Mouse (Mus musculus) brown adipose tissue, adult 24 weeks (tissue): ENCODE measurements around the gene Gnat2. TPM values are rescaled to one million over a fixed set of nuclear protein-coding genes. Genes with fewer than 3 reads are reported as not detected.

Experiments used
- H3K27ac ChIP-seq: fragments of 200-500 bp; replicated peaks from 2 replicates; pipeline ENCODE4 v1.5.1; 2012; ENCODE audit warnings: low read depth, mild to moderate bottlenecking, low read length
- H3K4me1 ChIP-seq: fragments of 200-500 bp; 2 replicates; pipeline ENCODE4 v1.6.1; 2012; ENCODE audit warnings: low read length, mixed read lengths; ENCODE audit not compliant: control insufficient read depth, insufficient read depth, insufficient read length
- H3K4me3 ChIP-seq: fragments of 200-500 bp; 2 replicates; pipeline ENCODE4 v1.5.1; 2012; ENCODE audit warnings: low read depth, mild to moderate bottlenecking, low read length, moderate library complexity; ENCODE audit not compliant: insufficient read depth
- polyA plus RNA-seq: library from polyadenylated mRNA; stranded (reverse); fragments of >200 nt; gene quantifications from 2 replicates; pipeline ENCODE4 v1.2.4, GENCODE M21; 2012; ENCODE audit not compliant: missing spikeins, insufficient read depth, insufficient read length

The Gnat2 gene
- polyA plus RNA-seq, 1 experiment, result not detected

DNA sequence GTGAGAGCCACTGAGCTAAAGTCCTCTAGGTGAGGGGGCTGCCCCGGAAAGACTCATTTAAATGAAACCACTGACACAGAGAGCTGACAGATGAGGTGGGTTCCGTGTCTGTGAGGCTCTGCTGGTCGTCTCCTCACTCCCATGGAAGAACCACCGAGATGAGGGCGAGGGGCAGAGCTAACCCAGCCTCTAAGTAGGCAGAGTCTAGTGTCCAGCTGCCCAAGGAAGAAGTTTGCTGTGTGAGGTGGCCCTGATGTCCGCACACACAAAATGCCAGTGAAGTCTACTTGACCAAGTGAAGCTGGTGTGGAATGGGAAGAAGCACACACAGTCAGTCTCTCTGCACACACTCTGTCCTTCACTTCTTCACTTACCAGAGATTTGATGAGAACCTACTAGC is 559 bp upstream of the Gnat2 start:
- no peak overlapping the region for H3K4me3 ChIP-seq
- no peaks in the 10 kb centered on the region for H3K4me1 ChIP-seq
- no peak overlapping the region for H3K27ac ChIP-seq

DNA sequence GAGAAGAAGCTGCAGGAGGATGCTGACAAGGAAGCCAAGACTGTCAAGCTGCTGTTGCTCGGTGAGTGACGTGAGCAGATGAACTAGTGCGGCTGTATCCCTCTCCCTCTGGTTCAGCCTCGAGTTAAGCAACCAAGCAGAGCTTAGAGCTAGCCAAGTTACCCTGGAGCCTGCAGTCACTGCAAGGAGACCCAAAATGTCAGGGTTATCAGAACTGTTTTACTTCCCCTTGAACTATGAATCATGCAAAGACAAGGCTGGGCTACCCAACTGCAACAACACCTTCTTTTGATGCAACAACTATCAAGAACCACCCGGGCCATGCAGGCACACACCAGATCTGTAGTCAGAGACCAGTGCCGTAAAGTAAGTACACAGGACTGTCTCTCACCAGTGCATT is 717 bp downstream of the Gnat2 start:
- Histone ChIP-seq H3K4me1 (no peaks in the 10 kb centered on the region), H3K27ac (no peak overlapping the region), H3K4me3 (no peak overlapping the region)

DNA sequence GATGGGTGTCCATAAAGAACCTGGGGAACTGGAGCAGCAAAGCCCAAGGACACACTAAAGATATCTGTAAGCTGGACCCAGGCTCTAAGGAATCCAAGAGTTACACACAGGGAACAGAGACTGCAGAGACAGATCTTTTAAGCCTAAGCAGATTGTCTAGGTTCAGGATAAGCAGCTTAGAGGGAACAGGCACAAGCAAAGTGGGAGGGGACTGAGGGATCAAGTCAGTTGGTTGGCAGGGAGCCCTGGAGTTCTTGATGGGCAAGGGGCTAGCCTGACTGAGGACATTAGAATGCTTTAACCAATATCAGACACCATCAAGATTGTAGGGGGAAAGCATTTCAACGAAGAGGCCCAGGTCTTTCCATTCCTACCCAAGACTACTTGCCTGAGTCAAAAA is 1.6 kb downstream of the Gnat2 start:
- Histone ChIP-seq H3K27ac (no peak overlapping the region), H3K4me3 (no peak overlapping the region), H3K4me1 (no peaks in the 10 kb centered on the region)

DNA sequence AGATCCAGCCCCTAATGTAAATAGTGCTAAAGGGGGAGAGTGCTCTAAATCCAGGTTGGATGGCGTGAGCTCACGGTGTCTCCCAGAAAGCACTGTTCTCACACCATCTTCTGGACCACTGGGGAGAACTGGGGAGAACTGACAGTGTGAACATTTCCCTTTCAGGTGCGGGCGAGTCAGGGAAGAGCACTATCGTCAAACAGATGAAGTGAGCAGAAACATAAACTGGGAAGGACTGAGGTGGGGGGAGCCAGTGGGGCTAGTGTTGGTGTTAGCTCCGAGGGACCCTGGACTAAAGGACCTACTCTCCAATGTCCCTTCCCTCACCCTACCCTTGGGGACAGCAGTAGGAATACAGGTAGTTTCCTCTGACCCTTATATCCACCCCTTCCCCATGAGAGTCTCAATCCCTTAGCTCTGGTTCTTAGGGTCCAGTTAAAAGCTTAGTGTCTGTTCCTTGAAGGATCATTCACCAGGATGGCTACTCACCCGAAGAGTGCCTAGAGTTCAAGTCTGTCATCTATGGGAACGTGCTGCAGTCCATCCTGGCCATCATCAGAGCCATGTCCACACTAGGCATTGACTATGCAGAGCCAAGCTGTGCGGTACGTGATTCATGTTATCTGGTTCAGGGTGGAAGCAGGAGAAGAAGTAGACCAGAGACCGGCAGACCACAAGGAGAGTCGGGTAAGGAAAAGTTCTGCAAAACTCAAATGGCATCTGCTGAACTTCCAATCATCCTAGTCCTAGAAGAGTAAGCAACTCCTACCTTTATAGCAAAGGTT is 2.6 kb downstream of the Gnat2 start:
- Histone ChIP-seq H3K4me3 (no peak overlapping the region), H3K27ac (no peak overlapping the region), H3K4me1 (no peaks in the 10 kb centered on the region)

DNA sequence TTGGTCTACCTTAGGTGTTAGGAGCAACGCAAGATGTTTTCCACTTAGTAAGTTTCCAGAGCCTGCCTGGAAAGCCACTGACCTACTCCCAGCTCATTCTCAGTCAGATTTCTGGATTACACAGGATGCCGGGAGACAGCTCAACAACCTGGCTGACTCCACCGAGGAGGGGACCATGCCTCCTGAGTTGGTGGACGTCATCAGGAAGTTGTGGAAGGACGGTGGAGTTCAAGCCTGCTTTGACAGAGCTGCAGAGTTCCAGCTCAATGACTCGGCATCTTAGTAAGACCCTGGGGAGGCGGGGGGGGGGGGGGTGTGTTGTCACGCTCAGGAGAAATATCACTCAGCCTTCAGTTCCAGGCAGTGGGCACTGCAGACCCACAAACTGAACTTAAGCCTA is 3.6 kb downstream of the Gnat2 start:
- Histone ChIP-seq H3K4me3 (no peak overlapping the region), H3K4me1 (no peaks in the 10 kb centered on the region), H3K27ac (no peak overlapping the region)

DNA sequence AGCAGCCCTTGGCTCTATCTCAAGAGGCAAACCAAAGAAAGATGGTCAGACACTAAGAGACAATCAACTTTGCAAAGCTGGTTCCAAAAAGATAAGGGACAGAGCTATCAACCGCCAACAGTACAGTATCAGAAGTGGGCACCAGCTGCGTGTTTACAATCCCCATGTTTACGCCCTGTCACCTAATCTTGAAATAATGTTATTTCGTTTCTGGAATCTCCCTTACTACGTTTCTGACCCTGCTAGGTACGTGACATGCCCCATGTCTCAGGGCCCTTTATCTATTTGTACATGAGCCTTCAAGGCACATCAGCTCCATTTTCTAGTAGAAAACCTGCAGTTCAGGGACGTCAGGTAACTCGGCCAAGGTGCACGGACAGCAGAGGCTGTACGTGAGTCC is 4.1 kb downstream of the Gnat2 start:
- Histone ChIP-seq H3K27ac (no peak overlapping the region), H3K4me3 (no peak overlapping the region), H3K4me1 (no peaks in the 10 kb centered on the region)

DNA sequence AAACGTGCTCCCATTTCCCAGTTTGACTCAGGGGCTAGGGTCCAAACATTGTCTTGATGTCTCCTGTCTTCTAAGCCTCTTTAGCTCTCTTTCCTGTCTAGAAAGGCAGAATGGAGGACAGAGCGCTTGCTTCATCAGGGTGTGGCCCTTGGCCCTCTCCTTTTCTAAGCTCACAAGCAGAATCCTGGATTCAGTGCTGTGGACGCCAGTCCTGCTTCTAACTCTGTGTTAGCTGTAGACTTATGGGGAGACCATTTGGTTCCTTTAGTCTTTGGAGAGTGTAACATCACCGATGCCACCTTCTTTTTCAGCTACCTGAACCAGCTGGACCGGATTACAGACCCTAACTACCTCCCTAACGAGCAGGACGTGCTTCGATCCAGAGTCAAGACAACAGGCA is 5.1 kb downstream of the Gnat2 start:
- Histone ChIP-seq H3K4me3 (no peak overlapping the region), H3K4me1 (no peaks in the 10 kb centered on the region), H3K27ac (no peak overlapping the region)

DNA sequence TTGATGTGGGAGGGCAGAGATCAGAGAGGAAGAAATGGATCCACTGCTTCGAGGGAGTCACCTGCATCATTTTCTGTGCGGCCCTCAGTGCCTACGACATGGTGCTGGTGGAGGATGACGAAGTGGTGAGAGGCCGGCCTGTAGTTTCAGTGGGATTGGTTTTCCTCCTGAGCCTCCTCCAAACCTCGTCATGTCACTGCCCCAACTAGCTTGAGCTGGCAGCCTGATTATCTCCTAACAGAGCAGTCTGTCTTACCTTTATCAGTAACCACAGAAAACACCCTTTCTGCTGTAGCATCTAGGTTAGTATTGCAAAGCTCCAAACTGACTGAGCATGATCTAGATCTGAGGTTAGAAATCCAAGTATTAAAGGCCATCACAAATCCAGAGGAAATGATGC is 5.7 kb downstream of the Gnat2 start:
- Histone ChIP-seq H3K27ac (no peak overlapping the region), H3K4me3 (no peak overlapping the region), H3K4me1 (no peaks in the 10 kb centered on the region)

DNA sequence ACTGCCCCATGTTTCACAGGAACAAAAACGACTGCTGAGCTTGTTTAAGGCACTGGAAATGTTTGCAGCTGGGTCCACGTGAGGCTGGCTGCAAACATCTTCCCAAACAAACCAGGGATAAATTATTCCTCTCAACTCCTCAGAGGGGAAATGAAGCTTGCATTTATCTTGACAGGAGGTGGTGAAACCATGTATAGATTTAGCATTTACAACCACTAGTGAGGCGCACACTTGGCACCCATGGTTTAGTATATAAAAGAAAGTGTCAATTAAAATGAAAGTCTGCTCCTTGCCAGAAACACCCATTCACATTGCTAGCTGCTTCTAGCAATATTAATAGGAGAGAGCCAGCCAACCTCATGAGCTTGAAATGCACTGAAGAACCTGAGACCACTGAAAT is 9.0 kb downstream of the Gnat2 start:
- Histone ChIP-seq H3K27ac (no peak overlapping the region), H3K4me3 (no peak overlapping the region), H3K4me1 (no peaks in the 10 kb centered on the region)

DNA sequence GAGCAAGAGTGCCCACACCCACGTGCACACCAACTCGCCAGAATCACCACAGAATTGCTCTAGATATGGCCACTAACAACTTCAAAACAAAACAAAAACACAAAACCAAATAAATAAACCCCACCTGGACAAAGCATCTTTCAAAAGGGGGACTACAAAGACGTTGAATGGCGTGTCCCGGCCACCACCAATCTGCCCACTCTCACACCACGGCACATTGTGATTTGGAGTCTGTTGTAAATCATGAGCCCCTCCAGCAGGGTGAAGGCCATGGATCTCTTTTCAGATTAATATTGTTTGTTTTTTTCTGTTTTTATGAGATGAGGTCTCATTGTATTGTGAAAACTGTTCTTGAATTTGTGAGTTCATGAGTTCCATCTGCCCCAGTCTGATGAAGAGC is 9.5 kb downstream of the Gnat2 start:
- H3K27ac ChIP-seq, result no peak overlapping the region
- no peak overlapping the region for H3K4me3 ChIP-seq
- H3K4me1 ChIP-seq, result no peaks in the 10 kb centered on the region

DNA sequence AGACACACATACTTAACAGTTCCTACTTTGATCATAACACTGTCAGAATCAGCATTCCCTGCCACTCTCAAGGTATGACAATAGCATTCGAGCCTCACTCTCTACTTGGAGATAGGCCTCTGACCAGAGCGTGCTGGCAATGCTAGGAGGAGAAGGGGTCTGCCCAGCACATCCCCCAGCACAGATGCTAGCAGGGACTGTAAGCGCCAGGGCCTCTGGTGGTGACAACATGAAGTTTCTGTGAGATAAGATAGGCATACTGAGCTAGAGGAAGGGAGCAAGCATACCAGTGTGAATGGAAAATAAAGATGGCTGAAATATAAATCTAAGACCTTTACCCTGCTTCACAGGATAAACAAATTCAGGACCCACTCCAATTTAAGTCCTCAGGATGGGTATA is 12.7 kb downstream of the Gnat2 start:
- H3K4me3 ChIP-seq, result no peak overlapping the region
- no peak overlapping the region for H3K27ac ChIP-seq
- H3K4me1 ChIP-seq, result no peaks in the 10 kb centered on the region

DNA sequence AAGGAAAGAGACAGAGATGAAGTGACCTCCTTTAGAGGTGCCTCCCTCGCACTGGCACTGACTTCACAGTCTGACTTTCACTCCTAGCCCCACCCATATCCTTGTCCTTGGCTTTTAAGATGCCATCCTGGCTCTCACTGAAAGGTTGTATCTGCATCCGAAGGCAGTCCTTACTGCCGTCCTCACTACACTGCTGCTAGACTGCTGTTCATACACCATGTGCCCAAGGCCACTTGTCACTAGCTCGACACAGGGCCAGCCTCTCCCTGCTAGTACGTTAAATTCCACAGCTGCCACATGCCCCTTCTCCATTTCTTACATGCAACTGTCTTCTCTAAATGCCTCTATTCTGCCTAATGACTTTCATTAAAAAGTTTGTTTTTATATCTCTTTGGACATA is 18.7 kb downstream of the Gnat2 start:
- Histone ChIP-seq H3K27ac (no peak overlapping the region), H3K4me3 (no peak overlapping the region), H3K4me1 (no peaks in the 10 kb centered on the region)

DNA sequence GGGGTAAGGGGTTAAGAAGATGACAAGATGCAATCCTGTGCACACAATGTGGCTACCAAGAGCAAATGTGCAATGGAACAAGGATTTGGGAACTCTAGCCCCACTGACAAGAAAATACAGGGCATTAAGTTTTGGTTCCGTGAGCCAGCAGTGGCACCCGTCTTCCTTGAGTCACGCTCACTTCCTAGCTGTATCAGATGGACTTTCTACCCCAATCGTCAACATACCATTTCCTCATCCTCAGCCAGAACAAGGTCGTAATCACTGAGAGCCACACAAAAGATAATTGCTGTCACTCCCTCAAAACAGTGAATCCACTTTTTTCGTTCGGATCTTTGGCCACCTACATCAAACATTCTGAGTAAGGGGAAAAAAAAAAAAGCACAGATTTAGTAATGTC is 19.7 kb downstream of the Gnat2 start:
- H3K4me1 ChIP-seq, result no peaks in the 10 kb centered on the region
- H3K27ac ChIP-seq, result no peak overlapping the region
- H3K4me3 ChIP-seq, result no peak overlapping the region

DNA sequence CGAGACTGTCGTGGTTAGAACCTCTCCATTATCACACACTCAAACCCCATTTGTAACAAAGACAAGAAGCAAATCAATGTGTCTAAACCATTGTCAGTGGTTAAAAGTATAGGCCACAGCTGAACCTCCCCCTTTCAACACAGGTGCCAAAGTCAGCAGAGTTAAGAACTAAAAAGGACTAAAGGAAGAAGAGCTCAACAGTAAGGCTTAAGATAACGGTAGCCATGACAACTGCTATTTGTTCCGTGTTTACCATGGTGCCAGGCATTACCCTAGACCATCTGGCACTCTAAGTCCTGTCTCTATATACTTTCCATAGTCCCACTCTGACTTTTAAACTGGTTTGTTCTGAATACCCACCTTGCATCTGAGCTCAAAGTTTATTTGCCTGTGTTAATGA is 20.1 kb downstream of the Gnat2 start:
- Histone ChIP-seq H3K4me3 (no peak overlapping the region), H3K27ac (no peak overlapping the region), H3K4me1 (no peaks in the 10 kb centered on the region)

DNA sequence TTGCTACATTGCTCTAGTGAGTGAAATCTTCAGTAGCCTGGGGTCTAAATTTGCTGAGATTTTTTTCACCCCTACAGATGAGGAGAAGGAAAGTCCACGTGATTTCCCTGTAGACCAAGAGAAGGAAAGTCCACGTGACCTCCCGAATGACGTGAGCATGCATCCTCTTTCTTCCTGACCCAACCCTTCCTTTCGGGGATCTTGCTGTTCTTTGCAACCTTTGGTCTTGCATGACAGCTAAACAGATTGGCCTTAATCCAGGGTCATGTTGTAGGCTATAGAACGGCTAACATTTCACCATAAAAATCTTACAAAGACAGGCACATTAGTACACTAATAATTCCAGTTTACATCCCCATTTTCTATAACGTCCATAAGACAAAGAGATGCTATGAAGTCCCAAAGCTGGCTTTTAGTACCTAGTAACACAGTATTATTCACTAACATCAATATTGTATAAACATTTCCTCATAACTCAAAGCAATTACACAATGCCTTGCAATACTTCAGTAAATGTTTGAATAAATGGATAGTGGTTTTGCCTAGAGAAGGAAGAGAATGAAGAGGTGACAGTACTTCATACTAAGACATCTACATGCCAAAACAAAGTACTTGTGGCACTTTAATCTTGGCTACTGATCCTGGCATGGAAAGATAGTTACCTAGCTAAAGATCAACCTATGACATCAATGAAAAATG is 21.2 kb downstream of the Gnat2 start:
- no peak overlapping the region for H3K27ac ChIP-seq
- H3K4me1 ChIP-seq, result no peaks in the 10 kb centered on the region
- H3K4me3 ChIP-seq, result no peak overlapping the region

DNA sequence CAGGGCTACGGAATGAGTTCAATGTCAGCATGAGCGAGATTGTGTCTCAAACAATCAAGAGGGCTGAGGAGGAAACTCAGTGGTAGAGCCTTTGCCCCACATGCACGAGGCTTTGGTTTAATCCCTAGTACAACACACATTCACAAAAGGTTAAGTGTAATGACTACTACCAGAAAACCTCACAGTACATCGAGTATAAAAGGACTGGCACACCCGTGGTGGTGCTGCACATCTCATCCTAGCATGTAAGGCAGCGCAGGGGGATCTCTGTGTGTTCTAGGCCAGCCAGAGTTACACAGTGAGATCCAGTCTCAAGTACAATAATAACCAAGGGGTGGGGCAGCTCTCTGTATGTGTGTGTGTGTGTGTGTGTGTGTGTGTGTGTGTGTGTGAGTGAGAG is 24.9 kb downstream of the Gnat2 start:
- H3K27ac ChIP-seq, result no peak overlapping the region
- H3K4me1 ChIP-seq, result no peaks in the 10 kb centered on the region
- H3K4me3 ChIP-seq, result no peak overlapping the region
